Mouse (Mus musculus): Measurements from ENCODE around the gene Nrtn. TPM values are rescaled to one million over a fixed set of nuclear protein-coding genes. Genes with fewer than 3 reads are reported as not detected.

The Nrtn gene
- polyA plus RNA-seq, 1 experiment from 2014 or later, result 5.3 TPM

DNA sequence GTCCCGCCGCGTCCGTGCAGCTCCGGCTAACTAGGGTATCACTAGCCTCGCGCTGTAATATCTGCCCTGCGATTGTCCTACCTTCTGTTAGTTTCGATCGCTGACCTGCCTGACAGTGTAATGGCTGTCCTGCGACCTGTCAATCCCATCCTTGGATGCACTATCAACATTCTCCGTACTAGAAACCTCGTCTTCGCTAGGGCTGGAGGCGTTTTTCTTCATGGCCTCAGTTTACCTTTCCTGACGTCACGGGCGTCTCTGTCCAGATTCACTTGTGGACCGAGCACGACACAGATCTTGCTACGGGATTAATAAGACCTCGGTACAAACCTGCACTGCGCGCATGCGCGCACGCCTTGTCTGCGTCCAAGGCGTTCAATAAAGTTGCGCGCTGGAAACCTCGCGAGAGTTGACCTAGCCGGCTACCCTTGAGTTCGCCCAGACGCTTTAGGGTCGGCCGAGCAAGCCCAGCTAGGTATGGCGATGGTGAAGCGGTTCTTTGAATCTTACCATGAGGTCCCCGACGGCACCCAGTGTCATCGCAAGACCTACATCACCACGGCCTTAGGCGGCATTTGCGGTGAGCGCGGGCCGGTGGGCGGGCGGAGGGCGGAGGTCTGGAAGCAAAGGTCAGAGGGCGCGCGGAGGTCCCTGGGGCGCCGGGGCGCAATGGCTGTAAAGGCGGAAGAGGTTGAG lies 39.8 kb downstream of the Nrtn start, which contains the start of the genes Ndufa11 and Vmac:
Ndufa11 (plus strand) TSS at position 405 of the 696 bp plus-strand sequence.
Vmac (minus strand) TSS at position 660 of the 696 bp plus-strand sequence.
- WGBS, result under 1% methylated on average over 59 of the region's 59 CpGs
- no peaks in the 10 kb centered on the region for H3K9me3 ChIP-seq (ENCODE audit: control insufficient read depth, low read length)
- H3K4me3 ChIP-seq (ENCODE audit: low read depth, low read length), result peak within 1 kb of the TSS; percentile 70
- peaks cover 12% of the 10 kb centered on the region for H3K36me3 ChIP-seq (ENCODE audit: control insufficient read depth, insufficient read depth, low read length)
- peak; percentile 97 for DNase-seq (ENCODE audit: low spot score)
- ATAC-seq (replicated peaks; ENCODE audit: low FRiP score), result peak; percentile 76
- H3K27me3 ChIP-seq (replicated peaks; ENCODE audit: control insufficient read depth, insufficient read depth, low read length), result no peaks in the 10 kb centered on the region
- peaks cover 16% of the 10 kb centered on the region for H3K4me1 ChIP-seq (replicated peaks; ENCODE audit: control insufficient read depth, insufficient read depth, low read length)
- H3K4me2 ChIP-seq, result peak within 1 kb of the TSS; percentile 80
- H3K27ac ChIP-seq (ENCODE audit: low read depth, low read length), result peak within 1 kb of the TSS; percentile 57
- peak within 1 kb of the TSS; percentile 72 for H3K9ac ChIP-seq (ENCODE audit: low read depth, low read length)

GRCm38 (mm10) chr17:56716655-56717362 lies 40.5 kb downstream of the Nrtn start:
- H3K9me3 ChIP-seq (ENCODE audit: control insufficient read depth, low read length), result no peaks in the 10 kb centered on the region
- no peaks in the 10 kb centered on the region for H3K27me3 ChIP-seq (replicated peaks; ENCODE audit: control insufficient read depth, insufficient read depth, low read length)
- peaks cover 14% of the 10 kb centered on the region for H3K36me3 ChIP-seq (ENCODE audit: control insufficient read depth, insufficient read depth, low read length)
- H3K4me1 ChIP-seq (replicated peaks; ENCODE audit: control insufficient read depth, insufficient read depth, low read length), result peaks cover 16% of the 10 kb centered on the region
- H3K4me2 ChIP-seq, result peak overlapping the region; percentile 80
- peak; percentile 98 for DNase-seq (ENCODE audit: low spot score)
- H3K4me3 ChIP-seq (ENCODE audit: low read depth, low read length), result peak overlapping the region; percentile 70
- H3K27ac ChIP-seq (ENCODE audit: low read depth, low read length), result peak overlapping the region; percentile 47; the same call in 1 of the 2 replicates
- ATAC-seq (replicated peaks; ENCODE audit: low FRiP score), result peak; percentile 87
- H3K9ac ChIP-seq (ENCODE audit: low read depth, low read length), result peak overlapping the region; percentile 68
- 0% methylated on average over 55 of the region's 55 CpGs for whole genome bisulfite sequencing

- WGBS, result 27% methylated on average over 22 of the region's 22 CpGs
- Histone ChIP-seq H3K9me3 (ENCODE audit: control insufficient read depth, low read length) (no peaks in the 10 kb centered on the region), H3K4me2 (peak overlapping the region; percentile 80), H3K36me3 (ENCODE audit: control insufficient read depth, insufficient read depth, low read length) (peaks cover 20% of the 10 kb centered on the region), H3K27me3 (replicated peaks; ENCODE audit: control insufficient read depth, insufficient read depth, low read length) (no peaks in the 10 kb centered on the region), H3K9ac (ENCODE audit: low read depth, low read length) (peak overlapping the region; percentile 68), H3K27ac (ENCODE audit: low read depth, low read length) (no peak overlapping the region), H3K4me1 (replicated peaks; ENCODE audit: control insufficient read depth, insufficient read depth, low read length) (peaks cover 16% of the 10 kb centered on the region), H3K4me3 (ENCODE audit: low read depth, low read length) (peak overlapping the region; percentile 70)
- DNase-seq (ENCODE audit: low spot score), result peak; percentile 51
- no peak for ATAC-seq (replicated peaks; ENCODE audit: low FRiP score)
These were observed 41.2 kb downstream of the Nrtn start for GRCm38 (mm10) chr17:56715914-56716654.

DNA sequence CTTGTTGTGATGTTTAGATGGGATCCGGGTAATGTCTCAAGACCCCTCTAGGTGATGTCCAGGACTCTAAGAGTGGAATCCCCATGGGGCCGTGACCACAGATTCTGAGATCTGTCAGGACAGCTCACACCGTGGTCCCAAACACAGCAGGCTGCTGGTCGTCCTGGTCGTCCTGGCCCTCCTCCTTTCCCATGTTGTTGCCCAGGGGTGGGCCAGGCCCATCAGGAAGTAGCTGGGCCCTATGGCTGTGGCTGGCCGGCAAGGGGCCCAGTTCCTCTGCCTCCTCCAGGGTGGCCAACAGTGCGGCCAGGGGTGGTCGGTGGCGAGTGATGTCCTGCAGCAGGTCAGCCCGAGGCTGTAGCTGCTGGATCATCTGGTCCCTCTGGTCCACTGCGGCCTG lies 42.0 kb downstream of the Nrtn start:
- no peak overlapping the region; the same call in 1 of the 2 replicates for H3K4me3 ChIP-seq (ENCODE audit: low read depth, low read length)
- peaks cover 16% of the 10 kb centered on the region for H3K4me1 ChIP-seq (replicated peaks; ENCODE audit: control insufficient read depth, insufficient read depth, low read length)
- H3K4me2 ChIP-seq, result peak overlapping the region; percentile 80
- H3K36me3 ChIP-seq (ENCODE audit: control insufficient read depth, insufficient read depth, low read length), result peaks cover 25% of the 10 kb centered on the region
- 49% methylated on average over 11 of the region's 11 CpGs for WGBS
- DNase-seq (ENCODE audit: low spot score) (no peak), ATAC-seq (replicated peaks; ENCODE audit: low FRiP score) (no peak)
- H3K9ac ChIP-seq (ENCODE audit: low read depth, low read length), result no peak overlapping the region
- H3K27ac ChIP-seq (ENCODE audit: low read depth, low read length), result no peak overlapping the region
- no peaks in the 10 kb centered on the region for H3K9me3 ChIP-seq (ENCODE audit: control insufficient read depth, low read length)
- H3K27me3 ChIP-seq (replicated peaks; ENCODE audit: control insufficient read depth, insufficient read depth, low read length), result no peaks in the 10 kb centered on the region

- peaks cover 79% of the 10 kb centered on the region for H3K36me3 ChIP-seq (ENCODE audit: control insufficient read depth, insufficient read depth, low read length)
- no peak overlapping the region for H3K4me2 ChIP-seq
- no peak overlapping the region for H3K9ac ChIP-seq (ENCODE audit: low read depth, low read length)
- DNase-seq (ENCODE audit: low spot score) (no peak), ATAC-seq (replicated peaks; ENCODE audit: low FRiP score) (no peak)
- 94% methylated on average over 3 of the region's 3 CpGs for WGBS
- no peaks in the 10 kb centered on the region for H3K9me3 ChIP-seq (ENCODE audit: control insufficient read depth, low read length)
- H3K4me1 ChIP-seq (replicated peaks; ENCODE audit: control insufficient read depth, insufficient read depth, low read length), result no peaks in the 10 kb centered on the region
- no peak overlapping the region; the same call in 1 of the 2 replicates for H3K27ac ChIP-seq (ENCODE audit: low read depth, low read length)
- no peaks in the 10 kb centered on the region for H3K27me3 ChIP-seq (replicated peaks; ENCODE audit: control insufficient read depth, insufficient read depth, low read length)
- H3K4me3 ChIP-seq (ENCODE audit: low read depth, low read length), result no peak overlapping the region
These were observed 47.6 kb downstream of the Nrtn start for GRCm38 (mm10) chr17:56709708-56710107.

- WGBS, result 88% methylated on average over 4 of the region's 4 CpGs
These were observed 48.6 kb downstream of the Nrtn start for GRCm38 (mm10) chr17:56708692-56709091.

DNA sequence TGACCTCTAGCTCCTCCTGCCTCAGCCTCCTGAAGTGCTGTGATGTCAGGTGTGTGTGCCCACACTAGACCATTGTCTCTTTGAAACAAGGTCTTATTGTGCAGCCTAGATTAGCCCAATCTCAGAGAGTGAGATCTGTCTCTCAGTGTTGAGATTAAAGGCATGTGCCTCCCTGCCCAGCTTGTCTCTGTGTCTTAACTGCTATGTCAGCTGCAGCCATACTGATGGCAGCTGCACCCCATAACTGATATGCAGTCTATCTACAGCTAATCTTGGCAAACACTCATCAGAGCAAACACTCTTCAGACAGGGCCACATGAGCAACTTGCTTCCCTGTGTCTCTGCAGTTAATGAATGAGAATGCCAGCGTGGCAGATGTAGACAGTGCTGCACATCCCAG lies 50.8 kb downstream of the Nrtn start:
- Histone ChIP-seq H3K4me2 (no peak overlapping the region), H3K9ac (ENCODE audit: low read depth, low read length) (no peak overlapping the region), H3K27me3 (replicated peaks; ENCODE audit: control insufficient read depth, insufficient read depth, low read length) (no peaks in the 10 kb centered on the region), H3K4me3 (ENCODE audit: low read depth, low read length) (no peak overlapping the region), H3K27ac (ENCODE audit: low read depth, low read length) (no peak overlapping the region), H3K4me1 (replicated peaks; ENCODE audit: control insufficient read depth, insufficient read depth, low read length) (no peaks in the 10 kb centered on the region), H3K36me3 (ENCODE audit: control insufficient read depth, insufficient read depth, low read length) (peaks cover 86% of the 10 kb centered on the region), H3K9me3 (ENCODE audit: control insufficient read depth, low read length) (no peaks in the 10 kb centered on the region)
- 92% methylated on average over 1 of the region's 1 CpGs for WGBS
- ATAC-seq (replicated peaks; ENCODE audit: low FRiP score) (peak; percentile 62), DNase-seq (ENCODE audit: low spot score) (no peak)

More at GRCm38 (mm10) chr17:56708692-56709091, 48.6 kb downstream of the Nrtn start:
- Histone ChIP-seq H3K4me3 (ENCODE audit: low read depth, low read length) (no peak overlapping the region), H3K9me3 (ENCODE audit: control insufficient read depth, low read length) (no peaks in the 10 kb centered on the region), H3K9ac (ENCODE audit: low read depth, low read length) (no peak overlapping the region), H3K27ac (ENCODE audit: low read depth, low read length) (no peak overlapping the region), H3K4me1 (replicated peaks; ENCODE audit: control insufficient read depth, insufficient read depth, low read length) (no peaks in the 10 kb centered on the region), H3K4me2 (no peak overlapping the region), H3K27me3 (replicated peaks; ENCODE audit: control insufficient read depth, insufficient read depth, low read length) (no peaks in the 10 kb centered on the region), H3K36me3 (ENCODE audit: control insufficient read depth, insufficient read depth, low read length) (peaks cover 87% of the 10 kb centered on the region)
- ATAC-seq (replicated peaks; ENCODE audit: low FRiP score), result no peak
- no peak for DNase-seq (ENCODE audit: low spot score)

DNA sequence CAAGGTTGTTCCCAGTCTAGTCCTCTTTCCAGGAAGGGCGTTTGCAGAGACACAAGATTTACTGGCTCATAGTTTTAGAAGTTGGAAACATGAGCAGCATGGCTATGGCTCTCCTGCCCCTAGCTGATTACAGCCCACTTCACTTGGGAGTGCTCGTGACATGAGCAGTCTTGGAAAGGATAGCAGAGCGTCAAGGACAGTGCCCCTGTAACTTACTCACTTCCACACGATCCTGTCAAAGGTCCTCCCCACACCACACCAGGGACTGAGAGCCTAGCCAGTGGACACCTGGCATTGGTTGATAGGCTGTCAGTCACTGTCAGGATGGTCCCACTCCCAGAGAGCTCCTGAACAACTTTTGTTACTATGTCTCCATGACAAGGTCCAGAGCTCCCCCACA lies 54.3 kb downstream of the Nrtn start:
- H3K9ac ChIP-seq (ENCODE audit: low read depth, low read length), result no peak overlapping the region
- H3K4me3 ChIP-seq (ENCODE audit: low read depth, low read length), result no peak overlapping the region
- H3K27me3 ChIP-seq (replicated peaks; ENCODE audit: control insufficient read depth, insufficient read depth, low read length), result no peaks in the 10 kb centered on the region
- WGBS, result 91% methylated on average over 4 of the region's 4 CpGs
- H3K4me1 ChIP-seq (replicated peaks; ENCODE audit: control insufficient read depth, insufficient read depth, low read length), result no peaks in the 10 kb centered on the region
- peaks cover 74% of the 10 kb centered on the region for H3K36me3 ChIP-seq (ENCODE audit: control insufficient read depth, insufficient read depth, low read length)
- DNase-seq (ENCODE audit: low spot score) (no peak), ATAC-seq (replicated peaks; ENCODE audit: low FRiP score) (no peak)
- no peaks in the 10 kb centered on the region for H3K9me3 ChIP-seq (ENCODE audit: control insufficient read depth, low read length)
- H3K4me2 ChIP-seq, result no peak overlapping the region
- H3K27ac ChIP-seq (ENCODE audit: low read depth, low read length), result no peak overlapping the region

Measured in liver, embryonic 11.5 days (tissue).